Mouse (Mus musculus): ENCODE measurements around the gene Atg9b.
A peak's percentile ranks its signal among the peaks of the same experiment; 100 is the strongest.

Atg9b gene

GRCm38 (mm10) chr5:24348546-24348945 is 43.4 kb downstream of the Atg9b start:
- DNase-seq (ENCODE audit: low spot score), result peak; percentile 78

DNA sequence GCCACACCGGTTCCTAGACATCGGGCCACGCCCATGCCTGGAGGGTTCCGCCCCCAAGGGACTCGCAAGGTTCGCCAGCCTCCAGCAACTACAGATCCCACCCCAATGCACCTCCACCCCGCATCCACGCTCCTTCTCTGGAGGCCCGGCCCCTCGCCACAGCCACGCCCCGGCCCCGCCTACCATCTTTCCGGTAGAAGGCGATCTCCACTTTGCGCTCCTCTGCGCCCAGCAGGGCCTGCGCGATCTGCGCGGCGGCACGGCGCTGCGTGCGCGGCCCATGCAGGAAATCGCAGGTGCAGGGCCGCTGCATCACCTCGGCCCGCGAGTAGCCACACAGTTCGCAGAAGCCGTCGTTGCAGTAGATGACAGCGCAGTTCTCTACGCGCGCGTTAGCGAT is 43.8 kb downstream of the Atg9b start:
- peak; percentile 78 for DNase-seq (ENCODE audit: low spot score)

DNA sequence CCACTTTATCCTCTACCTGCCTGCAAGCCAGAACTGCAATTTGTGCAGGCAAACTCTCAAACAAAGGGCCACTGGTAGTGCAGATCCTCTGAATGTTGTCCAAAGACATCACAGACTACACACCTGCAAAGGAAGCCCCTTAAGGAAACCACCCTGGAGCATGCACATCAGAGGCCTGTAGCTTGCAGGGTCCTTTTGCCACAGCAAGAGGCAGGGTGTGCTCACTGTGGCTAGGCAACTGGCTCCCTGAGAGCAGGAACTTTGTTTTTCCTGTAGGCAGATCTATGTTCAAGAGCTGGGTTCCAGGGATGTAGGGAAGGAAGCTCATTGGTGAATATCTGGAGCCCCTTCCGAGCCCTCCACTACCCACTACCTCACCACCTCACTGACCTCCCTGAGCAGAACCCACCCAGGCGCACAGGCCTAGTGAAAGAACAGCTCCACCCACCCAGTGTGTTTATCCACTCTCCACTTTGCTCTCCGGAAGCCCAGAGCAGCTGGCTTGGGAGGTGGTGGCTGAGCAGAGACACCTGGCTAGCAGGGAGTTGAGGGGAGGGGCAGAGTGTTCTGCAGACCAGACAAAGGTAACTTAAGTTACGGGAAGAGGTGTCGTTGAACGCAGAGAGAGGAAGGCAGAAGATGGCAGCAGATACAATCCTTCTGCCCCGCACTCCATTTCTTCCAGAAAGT is 44.6 kb downstream of the Atg9b start:
- DNase-seq (ENCODE audit: low spot score), result no peak

DNA sequence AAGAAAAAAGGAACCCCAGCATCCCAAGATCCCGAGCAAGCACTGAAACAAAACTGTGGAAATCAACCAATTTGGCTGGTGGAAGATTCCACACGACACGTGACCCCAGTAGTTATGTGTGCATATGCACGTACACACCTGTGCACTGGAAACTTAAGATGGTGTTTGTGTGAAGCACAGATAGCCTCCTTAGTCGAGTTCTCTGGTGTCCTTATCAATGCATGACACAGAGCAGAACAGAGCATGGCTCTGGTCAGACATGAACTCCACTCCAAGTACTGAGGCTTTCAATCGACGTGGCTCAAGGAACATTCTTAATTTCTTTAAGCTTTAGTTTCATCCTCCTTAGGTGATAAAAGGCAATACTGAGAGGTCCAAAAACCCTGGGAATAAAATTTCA is 45.6 kb downstream of the Atg9b start:
- DNase-seq (ENCODE audit: low spot score), result no peak

DNA sequence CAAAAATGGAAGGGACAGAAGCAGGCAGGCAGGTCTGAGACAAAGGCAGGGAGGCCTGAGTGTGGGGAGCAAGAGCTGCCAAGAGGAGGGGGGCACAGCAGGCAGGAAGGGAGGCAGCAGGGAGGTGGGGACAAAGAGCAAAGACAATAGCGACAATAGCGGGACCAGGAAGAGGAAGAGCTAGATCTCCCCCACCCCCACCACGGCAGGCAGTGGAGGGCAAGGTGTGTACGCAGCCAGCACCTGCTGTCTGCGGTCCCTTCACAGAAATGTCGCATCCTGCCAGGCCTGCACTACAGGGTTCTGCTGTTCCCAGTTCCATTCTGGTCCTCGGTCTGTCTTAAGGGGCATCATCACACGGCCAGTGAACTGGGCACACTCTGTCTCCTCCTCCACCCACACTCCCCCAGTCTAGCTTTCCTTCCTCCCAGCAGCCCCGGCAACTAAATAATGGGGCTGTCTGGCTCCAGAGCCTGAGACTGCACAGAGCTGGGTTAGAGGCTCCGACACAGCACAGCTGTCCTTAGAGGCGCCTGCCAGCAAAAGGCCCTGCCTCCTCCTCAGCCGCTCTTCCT is 47.4 kb downstream of the Atg9b start:
- no peak for DNase-seq (ENCODE audit: low spot score)

DNA sequence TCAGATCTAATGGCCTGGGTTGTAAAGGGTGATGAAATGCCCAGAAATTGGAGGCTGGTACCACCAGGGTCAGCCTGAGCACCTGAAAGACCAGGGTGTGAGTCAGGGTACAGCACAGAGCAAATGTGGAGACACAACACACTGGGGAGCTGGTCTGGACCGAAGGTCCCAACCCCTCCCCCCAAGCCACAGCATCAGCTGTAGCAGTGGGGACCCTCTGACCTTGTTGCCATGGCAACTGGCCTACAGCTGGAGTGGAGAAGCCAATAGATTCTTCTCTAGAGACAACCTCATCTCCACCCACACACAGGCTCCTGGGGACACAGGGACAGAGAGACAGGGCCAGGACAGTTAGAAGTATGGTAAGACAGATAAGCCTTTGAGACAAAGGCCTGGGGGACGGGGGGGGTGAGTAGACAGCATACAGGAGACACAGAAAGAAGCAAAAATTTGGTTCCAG is 47.9 kb downstream of the Atg9b start:
- peak; percentile 61 for DNase-seq (ENCODE audit: low spot score)

- DNase-seq (ENCODE audit: low spot score), result no peak
Measured at GRCm38 (mm10) chr5:24343379-24343778, 48.6 kb downstream of the Atg9b start.

GRCm38 (mm10) chr5:24342966-24343365 is 49.0 kb downstream of the Atg9b start:
- no peak for DNase-seq (ENCODE audit: low spot score)

DNA sequence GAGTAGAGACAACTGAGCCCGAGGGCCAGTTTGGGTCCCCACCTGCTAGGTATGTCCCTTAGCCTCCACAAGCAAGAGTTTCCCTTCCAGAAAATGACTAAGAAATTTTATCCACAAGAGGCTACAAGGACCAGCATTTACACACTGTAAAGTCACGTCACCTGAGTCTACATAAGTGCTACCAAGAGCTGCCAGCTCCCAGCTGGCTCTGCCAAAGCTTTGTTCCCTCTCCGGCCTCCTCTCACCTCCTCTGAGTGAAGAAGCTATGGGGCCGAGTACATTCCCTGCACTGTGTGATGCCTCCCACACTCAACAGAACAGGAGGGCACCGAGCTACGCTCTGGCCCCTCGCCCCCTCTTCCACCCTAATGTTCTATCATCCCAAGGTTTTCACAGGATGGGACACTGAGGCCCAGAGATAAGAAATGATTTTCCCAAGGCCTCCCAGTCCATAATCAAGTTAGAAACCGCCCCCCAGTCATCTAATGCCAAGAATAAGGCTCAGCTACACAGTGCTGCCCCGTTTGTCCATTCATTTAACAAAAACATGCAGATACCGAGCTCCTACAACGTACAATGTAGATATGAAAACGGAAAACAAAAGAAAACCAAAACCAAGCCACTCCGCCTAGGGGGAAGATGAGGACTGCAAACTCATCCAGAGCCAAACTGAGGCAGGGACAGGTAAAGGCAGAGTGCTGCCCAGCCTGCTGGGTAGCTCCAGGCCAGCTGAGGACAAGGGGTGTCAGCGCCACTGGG is 49.6 kb downstream of the Atg9b start:
- DNase-seq (ENCODE audit: low spot score), result peak; percentile 51

DNA sequence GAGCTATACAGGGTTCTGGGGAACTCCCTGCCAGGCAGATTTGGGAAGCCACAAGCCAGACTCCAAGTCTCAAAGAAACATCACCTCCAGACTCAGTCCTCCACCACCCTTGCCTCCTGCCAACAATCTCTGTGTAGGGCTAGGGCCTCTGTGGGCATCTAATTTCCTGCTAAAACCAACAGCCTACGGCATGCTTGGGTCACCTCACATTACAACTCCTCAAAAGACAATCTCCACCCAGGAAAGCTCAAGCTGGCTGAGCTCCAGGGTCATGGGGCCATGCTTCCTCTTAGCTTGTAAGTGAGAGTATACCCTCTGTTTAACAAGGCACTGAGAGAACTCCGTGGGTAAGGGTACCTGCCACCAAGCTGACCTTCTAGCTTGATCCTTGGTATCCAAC is 54.1 kb downstream of the Atg9b start:
- no peak for DNase-seq (ENCODE audit: low spot score)

GRCm38 (mm10) chr5:24337366-24337765 is 54.6 kb downstream of the Atg9b start:
- DNase-seq (ENCODE audit: low spot score), result no peak

DNA sequence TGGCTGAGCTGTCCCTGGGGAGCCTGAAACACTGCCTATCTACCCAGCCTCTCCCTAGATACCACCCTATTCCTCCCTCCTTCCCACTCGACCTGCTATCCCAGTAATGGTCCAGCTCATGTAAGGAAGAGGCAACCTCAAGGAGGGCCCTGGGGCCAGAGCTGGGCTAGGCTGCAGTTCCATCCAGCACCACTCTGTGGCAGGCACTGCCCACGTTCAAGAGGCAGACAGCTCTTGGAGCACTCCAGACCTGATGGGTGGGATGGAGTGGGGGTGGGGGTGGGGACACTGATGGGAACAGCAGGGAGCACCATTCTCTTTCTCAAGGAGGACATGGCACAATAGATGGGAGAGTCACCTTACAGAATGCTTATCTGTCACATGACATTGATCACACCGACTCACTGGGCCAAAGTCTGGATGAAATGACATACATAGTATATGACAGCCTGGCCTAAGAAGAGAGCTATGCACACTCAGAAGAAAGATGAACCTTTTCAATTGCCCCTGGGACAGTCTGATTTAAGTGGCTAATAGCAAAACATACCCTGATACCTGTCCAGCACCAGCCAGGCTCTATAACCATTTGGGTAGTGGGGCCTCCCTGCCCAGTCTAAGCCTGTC is 55.9 kb downstream of the Atg9b start:
- DNase-seq (ENCODE audit: low spot score), result peak; percentile 58

DNA sequence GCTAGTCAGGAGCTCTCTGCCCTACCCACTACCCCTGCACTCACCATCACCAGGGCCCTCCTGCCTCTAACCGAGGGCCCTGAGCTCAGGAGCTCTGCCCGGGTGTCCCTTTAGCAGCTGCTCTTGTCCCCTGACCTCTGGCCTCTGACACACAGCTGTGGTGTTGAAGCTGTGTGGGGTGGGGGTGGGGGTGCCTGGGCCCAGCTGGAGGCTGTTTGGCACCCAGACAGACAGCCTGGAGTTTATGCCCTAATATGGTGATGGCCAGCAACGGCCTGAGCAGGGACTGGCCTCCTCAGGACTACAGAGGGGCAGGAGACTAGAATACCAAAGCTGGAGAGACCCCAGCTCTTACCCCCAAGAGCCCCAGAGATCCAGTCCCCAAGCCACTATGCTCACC is 57.2 kb downstream of the Atg9b start:
- no peak for DNase-seq (ENCODE audit: low spot score)

Measured in ovary, postnatal 36 days (tissue).